Mouse (Mus musculus) heart, postnatal 0 days (tissue): ENCODE measurements at regions not wholly inside any gene's neighbourhood (a gene's known extent, or its start where the extent isn't known, plus 50 kb on each side); places are given as distances from the start of the nearest gene placed in this dataset.

Experiments used
- ATAC-seq: fragments of 200-750 bp; cut with Nextera tagmentation; 2 replicates; pipeline ENCODE4 v1.8.0; 2017; ENCODE audit warnings: low read depth, moderate number of reproducible peaks, moderate library complexity; ENCODE audit not compliant: insufficient read depth
- DNase-seq: peaks from one replicate; pipeline ENCODE4 v3.0.0-alpha.2; 2016; ENCODE audit warnings: low spot score
- H3K27ac ChIP-seq: fragments of 300-500 bp; sonication (generic); 2 replicates; pipeline ENCODE4 v1.5.1; 2014; ENCODE audit warnings: low read depth, mild to moderate bottlenecking
- H3K27me3 ChIP-seq: fragments of 300-500 bp; sonication (generic); 2 replicates; pipeline ENCODE4 v1.6.1; 2014; ENCODE audit warnings: low read length, mixed read lengths; ENCODE audit not compliant: control insufficient read depth, insufficient read depth
- H3K36me3 ChIP-seq: fragments of 300-500 bp; sonication (generic); replicated peaks from 2 replicates; pipeline ENCODE4 v1.6.1; 2014; ENCODE audit warnings: low read length, mixed read lengths; ENCODE audit not compliant: control insufficient read depth, insufficient read depth
- H3K4me1 ChIP-seq: fragments of 300-500 bp; sonication (generic); 2 replicates; pipeline ENCODE4 v1.6.1; 2014; ENCODE audit warnings: antibody characterized with exemption; ENCODE audit not compliant: control insufficient read depth, insufficient read depth
- H3K4me2 ChIP-seq: fragments of 300-500 bp; sonication (generic); 2 replicates; pipeline ENCODE4 v1.6.1; 2014; ENCODE audit warnings: low read depth, mild to moderate bottlenecking, low read length, moderate library complexity
- H3K4me3 ChIP-seq: fragments of 300-500 bp; sonication (generic); 2 replicates; pipeline ENCODE4 v1.5.1; 2014; ENCODE audit warnings: low read depth, low read length
- H3K9ac ChIP-seq: fragments of 300-500 bp; sonication (generic); replicated peaks from 2 replicates; pipeline ENCODE4 v1.6.1; 2014; ENCODE audit warnings: low read depth, low read length, mixed read lengths
- H3K9me3 ChIP-seq: fragments of 300-500 bp; sonication (generic); replicated peaks from 2 replicates; pipeline ENCODE4 v1.6.1; 2016; ENCODE audit warnings: low read length; ENCODE audit not compliant: control insufficient read depth
- CTCF ChIP-seq: IDR thresholded peaks from 2 replicates; pipeline ENCODE4 v1.5.1; 2016; ENCODE audit warnings: antibody characterized with exemption, control low read depth, low read depth
- EP300 ChIP-seq: IDR thresholded peaks from 2 replicates; pipeline ENCODE4 v1.6.1; 2016; ENCODE audit warnings: antibody characterized with exemption, low read depth
- WGBS: fragments of 180-500 bp; shearing (Covaris S2); extraction: QIAGEN DNeasy Blood & Tissue Kit; methylation state at CpG from one replicate; pipeline ENCODE4 v1.1.7; 2014; 5-methylcytosine and 5-hydroxymethylcytosine counted together

GRCm38 (mm10) chr15:5462651-5463050 is 218.7 kb upstream of the Ptger4 start:
- H3K4me2 ChIP-seq: no peak overlapping the region
- DNase-seq (no peak), ATAC-seq (no peak)
- H3K4me3 ChIP-seq: no peak overlapping the region
- no peak overlapping the region for H3K27ac ChIP-seq
- no peaks in the 10 kb centered on the region for H3K4me1 ChIP-seq
- WGBS: 75% methylated on average over 3 of the region's 3 CpGs
- no peaks in the 10 kb centered on the region for H3K36me3 ChIP-seq
- no peak overlapping the region for H3K9ac ChIP-seq
- H3K27me3 ChIP-seq: no peaks in the 10 kb centered on the region
- no peaks in the 10 kb centered on the region for H3K9me3 ChIP-seq
- TF ChIP-seq CTCF (no peak), EP300 (no peak)

GRCm38 (mm10) chr15:5464732-5465131 is 220.7 kb upstream of the Ptger4 start:
- no peak for DNase-seq

GRCm38 (mm10) chr15:5468535-5469073 is 224.6 kb upstream of the Ptger4 start:
- Histone ChIP-seq H3K9ac (no peak overlapping the region), H3K36me3 (no peaks in the 10 kb centered on the region), H3K4me2 (no peak overlapping the region), H3K27ac (no peak overlapping the region), H3K9me3 (no peaks in the 10 kb centered on the region), H3K27me3 (no peaks in the 10 kb centered on the region), H3K4me1 (no peaks in the 10 kb centered on the region), H3K4me3 (no peak overlapping the region)
- no peak for TF ChIP-seq EP300
- no peak for TF ChIP-seq CTCF
- WGBS: 74% methylated on average over 3 of the region's 3 CpGs
- DNase-seq (no peak), ATAC-seq (no peak)

More at GRCm38 (mm10) chr15:5464732-5465131, 220.7 kb upstream of the Ptger4 start:
- no peak overlapping the region for H3K27ac ChIP-seq
- no peaks in the 10 kb centered on the region for H3K36me3 ChIP-seq
- no peak for TF ChIP-seq EP300
- TF ChIP-seq CTCF: no peak
- no peaks in the 10 kb centered on the region for H3K9me3 ChIP-seq
- no peak for ATAC-seq
- no peaks in the 10 kb centered on the region for H3K4me1 ChIP-seq
- H3K4me3 ChIP-seq: no peak overlapping the region
- 72% methylated on average over 5 of the region's 5 CpGs for WGBS
- H3K9ac ChIP-seq: no peak overlapping the region
- no peak overlapping the region for H3K4me2 ChIP-seq
- no peaks in the 10 kb centered on the region for H3K27me3 ChIP-seq

- TF ChIP-seq CTCF (no peak), EP300 (no peak)
- no peaks in the 10 kb centered on the region for H3K4me1 ChIP-seq
- 13% methylated on average over 1 of the region's 1 CpGs for WGBS
These were observed 231.5 kb upstream of the Ptger4 start for GRCm38 (mm10) chr15:5475389-5475995.

GRCm38 (mm10) chr15:5493286-5493685 is 249.3 kb upstream of the Ptger4 start:
- ATAC-seq (no peak), DNase-seq (no peak)
- Histone ChIP-seq H3K4me2 (no peak overlapping the region), H3K27ac (no peak overlapping the region), H3K9ac (no peak overlapping the region), H3K4me1 (no peaks in the 10 kb centered on the region), H3K4me3 (no peak overlapping the region), H3K27me3 (no peaks in the 10 kb centered on the region), H3K9me3 (no peaks in the 10 kb centered on the region), H3K36me3 (no peaks in the 10 kb centered on the region)
- WGBS: 34% methylated on average over 3 of the region's 3 CpGs
- no peak for TF ChIP-seq EP300
- TF ChIP-seq CTCF: no peak

More at GRCm38 (mm10) chr15:5475389-5475995, 231.5 kb upstream of the Ptger4 start:
- Histone ChIP-seq H3K27me3 (no peaks in the 10 kb centered on the region), H3K27ac (no peak overlapping the region), H3K9ac (no peak overlapping the region), H3K4me3 (no peak overlapping the region), H3K36me3 (no peaks in the 10 kb centered on the region), H3K9me3 (no peaks in the 10 kb centered on the region), H3K4me2 (no peak overlapping the region)
- DNase-seq (no peak), ATAC-seq (no peak)
